Mouse (Mus musculus): Measurements from ENCODE around the gene Trim16. TPM values are rescaled to one million over a fixed set of nuclear protein-coding genes. Genes with fewer than 3 reads are reported as not detected.

Trim16 gene
- polyA plus RNA-seq, 1 experiment from 2014 or later = 9.5 TPM

Other genes starting within 250 kb of the Trim16 start
- 25.1 and 25.8 TPM in 2 replicates for gene Trpv2, start 245.7 kb upstream of the Trim16 start, polyA plus RNA-seq (2014; fragmentation: Nextera tagmentation; extraction: Ambion mirVana)
- 10.1 and 10.5 TPM in 2 replicates for gene Lrrc75a, start 171.7 kb upstream of the Trim16 start, polyA plus RNA-seq (2014; fragmentation: Nextera tagmentation; extraction: Ambion mirVana)
- gene Mmgt2, start 171.6 kb upstream of the Trim16 start, polyA plus RNA-seq (2014; fragmentation: Nextera tagmentation; extraction: Ambion mirVana) = 25.9 and 27.4 TPM in 2 replicates
- gene Zfp287, start 88.3 kb upstream of the Trim16 start, polyA plus RNA-seq (2014; fragmentation: Nextera tagmentation; extraction: Ambion mirVana) = 24.7 and 25.3 TPM in 2 replicates
- not detected in 2 replicates for gene Gm10428, start 67.1 kb upstream of the Trim16 start, polyA plus RNA-seq (2014; fragmentation: Nextera tagmentation; extraction: Ambion mirVana)
- gene Zfp286, start 30.8 kb upstream of the Trim16 start, polyA plus RNA-seq (2014; fragmentation: Nextera tagmentation; extraction: Ambion mirVana) = 30.8 and 33.8 TPM in 2 replicates
- gene Fbxw10, start 26.8 kb downstream of the Trim16 start, polyA plus RNA-seq (2014; fragmentation: Nextera tagmentation; extraction: Ambion mirVana) = 0.16 and 0.19 TPM in 2 replicates
- 45.3 and 45.6 TPM in 2 replicates for gene Tvp23b, start 59.2 kb downstream of the Trim16 start, polyA plus RNA-seq (2014; fragmentation: Nextera tagmentation; extraction: Ambion mirVana)
- not detected in 2 replicates for gene Cdrt4, start 131.0 kb downstream of the Trim16 start, polyA plus RNA-seq (2014; fragmentation: Nextera tagmentation; extraction: Ambion mirVana)
- not detected in 2 replicates for gene Tekt3, start 241.4 kb downstream of the Trim16 start, polyA plus RNA-seq (2014; fragmentation: Nextera tagmentation; extraction: Ambion mirVana)